Mouse (Mus musculus): ENCODE results near the gene Med13l.

Gene Med13l

GRCm38 (mm10) chr5:118558841-118559240 is 1.6 kb upstream of the Med13l start:
- no peak for DNase-seq

- peak; percentile 67 to 71 for DNase-seq
These were observed 695 bp upstream of the Med13l start for GRCm38 (mm10) chr5:118559584-118560384.

- DNase-seq = peak in 1 of 2 experiments; percentile 25
These were observed 858 bp downstream of the Med13l start for GRCm38 (mm10) chr5:118561086-118561987.

- DNase-seq = no peak
These were observed 1.7 kb downstream of the Med13l start for GRCm38 (mm10) chr5:118562206-118562605.

GRCm38 (mm10) chr5:118563590-118563989 is 3.1 kb downstream of the Med13l start:
- DNase-seq = no peak

- no peak for DNase-seq
These were observed 6.9 kb downstream of the Med13l start for GRCm38 (mm10) chr5:118567395-118567794.

GRCm38 (mm10) chr5:118569017-118569416 is 8.5 kb downstream of the Med13l start:
- no peak for DNase-seq

- no peak for DNase-seq
These were observed 9.4 kb downstream of the Med13l start for GRCm38 (mm10) chr5:118569606-118570580.

- peak; percentile 48 to 68 for DNase-seq
These were observed 11.0 kb downstream of the Med13l start for GRCm38 (mm10) chr5:118571504-118571903.

- DNase-seq = no peak
These were observed 13.8 kb downstream of the Med13l start for GRCm38 (mm10) chr5:118574236-118574635.

- no peak for DNase-seq
These were observed 14.5 kb downstream of the Med13l start for GRCm38 (mm10) chr5:118574997-118575396.

- no peak for DNase-seq
These were observed 15.4 kb downstream of the Med13l start for GRCm38 (mm10) chr5:118575909-118576308.

- DNase-seq = no peak
These were observed 16.3 kb downstream of the Med13l start for GRCm38 (mm10) chr5:118576731-118577130.

- DNase-seq = no peak
These were observed 24.9 kb downstream of the Med13l start for GRCm38 (mm10) chr5:118585355-118585754.

- DNase-seq = peak in 1 of 2 experiments; percentile 19
These were observed 26.1 kb downstream of the Med13l start for GRCm38 (mm10) chr5:118586560-118586959.

- DNase-seq = no peak
These were observed 28.0 kb downstream of the Med13l start for GRCm38 (mm10) chr5:118588381-118588925.

- no peak for DNase-seq
These were observed 28.9 kb downstream of the Med13l start for GRCm38 (mm10) chr5:118589186-118589892.

GRCm38 (mm10) chr5:118590868-118591267 is 30.4 kb downstream of the Med13l start:
- DNase-seq = no peak

- DNase-seq = no peak
These were observed 31.5 kb downstream of the Med13l start for GRCm38 (mm10) chr5:118591826-118592499.

- DNase-seq = peak; percentile 47 to 59
These were observed 34.2 kb downstream of the Med13l start for GRCm38 (mm10) chr5:118594470-118595236.

Measured in kidney, adult 8-10 months (tissue).